Mouse (Mus musculus): ENCODE measurements at regions not wholly inside any gene's neighbourhood (a gene's known extent, or its start where the extent isn't known, plus 50 kb on each side); places are given as distances from the start of the nearest gene placed in this dataset.

- H3K9ac ChIP-seq = no peak overlapping the region
- H3K27me3 ChIP-seq (replicated peaks) = 0 out of 2 replicates have a peak, but pooled peaks cover 3% of the 10 kb centered on the region
- no peak for ATAC-seq (ENCODE audit: insufficient number of reproducible peaks, low FRiP score)
- no peak overlapping the region for H3K4me2 ChIP-seq
- 0 out of 2 replicates have a peak, but pooled peaks cover 5% of the 10 kb centered on the region for H3K4me1 ChIP-seq (replicated peaks)
- no peaks in the 10 kb centered on the region for H3K9me3 ChIP-seq (replicated peaks)
- WGBS = 57% methylated on average over 6 of the region's 6 CpGs
- H3K27ac ChIP-seq (ENCODE audit: poor library complexity, severe bottlenecking) = no peak overlapping the region
- H3K4me3 ChIP-seq = no peak overlapping the region
- no peaks in the 10 kb centered on the region for H3K36me3 ChIP-seq
Observed at GRCm38 (mm10) chr2:74039580-74039979, 128.5 kb upstream of the Atp5g3 start.

DNA sequence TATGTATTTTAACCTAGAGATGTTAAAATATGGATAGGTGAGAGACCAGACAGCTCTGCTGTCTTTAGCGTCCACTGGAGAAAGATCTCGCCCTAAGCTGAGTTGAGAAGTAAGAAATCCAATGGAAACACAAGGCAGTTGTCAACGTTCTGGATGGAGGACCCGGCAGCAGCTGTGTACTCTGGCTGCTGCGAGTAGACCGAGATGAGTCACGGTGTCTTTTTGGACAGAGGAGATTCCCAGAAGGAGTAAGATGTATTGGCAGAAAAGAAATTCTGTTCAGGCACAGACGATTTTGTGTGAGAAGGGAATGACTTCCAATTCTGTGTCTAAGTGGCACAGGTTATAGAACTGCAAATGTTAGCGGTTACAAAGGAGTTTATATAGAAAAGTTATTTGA is 124.9 kb upstream of the Atp5g3 start:
- Histone ChIP-seq H3K9ac (no peak overlapping the region), H3K4me1 (replicated peaks) (no peaks in the 10 kb centered on the region), H3K9me3 (replicated peaks) (no peaks in the 10 kb centered on the region), H3K4me2 (no peak overlapping the region), H3K27me3 (replicated peaks) (0 out of 2 replicates have a peak, but pooled peaks cover 3% of the 10 kb centered on the region), H3K27ac (ENCODE audit: poor library complexity, severe bottlenecking) (no peak overlapping the region), H3K36me3 (no peaks in the 10 kb centered on the region), H3K4me3 (no peak overlapping the region)
- ATAC-seq (ENCODE audit: insufficient number of reproducible peaks, low FRiP score) = no peak
- WGBS = 83% methylated on average over 9 of the region's 9 CpGs

DNA sequence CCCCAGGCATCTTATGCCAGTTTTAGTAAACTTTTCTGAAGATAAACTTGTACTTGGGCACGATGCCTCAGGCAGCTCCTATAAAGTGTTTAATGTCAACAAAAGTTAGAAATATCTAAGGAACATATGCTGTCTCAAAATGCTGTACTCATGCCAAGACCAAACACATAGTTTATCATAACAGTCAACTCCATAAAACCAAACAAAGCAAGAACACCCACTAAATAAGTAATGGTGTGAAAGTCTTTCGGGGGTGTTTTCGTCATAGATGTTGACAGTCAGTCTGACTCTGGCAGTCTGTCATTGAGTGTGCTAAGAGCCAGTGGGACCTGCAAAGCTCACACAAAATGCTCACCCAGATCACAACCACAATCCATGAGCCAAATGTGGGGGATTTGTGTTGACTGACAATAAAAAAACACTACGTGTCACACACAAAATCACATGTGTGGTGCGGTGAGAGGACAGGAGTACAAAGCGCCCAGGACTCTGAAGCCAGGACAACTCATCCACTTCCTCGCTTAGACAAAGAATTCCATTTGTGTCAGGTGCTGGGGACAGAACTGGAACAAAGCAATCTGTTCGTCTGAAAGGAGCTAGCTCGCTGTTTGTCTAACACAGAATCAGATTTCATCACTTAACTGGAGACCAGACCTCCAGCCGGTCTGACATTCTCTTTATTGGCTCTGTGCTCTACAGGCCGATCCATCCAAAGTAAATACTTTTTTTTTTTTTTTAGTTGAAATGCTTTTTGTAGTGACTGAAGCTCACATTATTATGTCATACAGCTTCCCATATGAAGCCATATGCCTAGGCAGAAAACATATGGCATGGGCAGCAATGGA is 121.3 kb upstream of the Atp5g3 start:
- H3K4me1 ChIP-seq (replicated peaks) = no peaks in the 10 kb centered on the region
- no peak for ATAC-seq (ENCODE audit: insufficient number of reproducible peaks, low FRiP score)
- WGBS = 73% methylated on average over 11 of the region's 11 CpGs
- no peak overlapping the region for H3K9ac ChIP-seq
- no peaks in the 10 kb centered on the region for H3K9me3 ChIP-seq (replicated peaks)
- H3K27ac ChIP-seq (ENCODE audit: poor library complexity, severe bottlenecking) = no peak overlapping the region
- H3K27me3 ChIP-seq (replicated peaks) = no peaks in the 10 kb centered on the region
- H3K36me3 ChIP-seq = no peaks in the 10 kb centered on the region
- H3K4me2 ChIP-seq = no peak overlapping the region
- H3K4me3 ChIP-seq = no peak overlapping the region

- no peaks in the 10 kb centered on the region for H3K9me3 ChIP-seq (replicated peaks)
- no peak overlapping the region for H3K4me3 ChIP-seq
- H3K9ac ChIP-seq = no peak overlapping the region
- H3K27ac ChIP-seq (ENCODE audit: poor library complexity, severe bottlenecking) = no peak overlapping the region
- H3K27me3 ChIP-seq (replicated peaks) = no peaks in the 10 kb centered on the region
- no peaks in the 10 kb centered on the region for H3K36me3 ChIP-seq
- H3K4me1 ChIP-seq (replicated peaks) = no peaks in the 10 kb centered on the region
- no peak overlapping the region for H3K4me2 ChIP-seq
- WGBS = 52% methylated on average over 9 of the region's 9 CpGs
- ATAC-seq (ENCODE audit: insufficient number of reproducible peaks, low FRiP score) = no peak
Observed at GRCm38 (mm10) chr2:74029938-74030337, 118.8 kb upstream of the Atp5g3 start.

- H3K9ac ChIP-seq = no peak overlapping the region
- no peak overlapping the region for H3K27ac ChIP-seq (ENCODE audit: poor library complexity, severe bottlenecking)
- no peaks in the 10 kb centered on the region for H3K9me3 ChIP-seq (replicated peaks)
- ATAC-seq (ENCODE audit: insufficient number of reproducible peaks, low FRiP score) = no peak
- no peaks in the 10 kb centered on the region for H3K4me1 ChIP-seq (replicated peaks)
- no peaks in the 10 kb centered on the region for H3K36me3 ChIP-seq
- no peak overlapping the region for H3K4me2 ChIP-seq
- no peak overlapping the region for H3K4me3 ChIP-seq
- 0 out of 2 replicates have a peak, but pooled peaks cover 3% of the 10 kb centered on the region for H3K27me3 ChIP-seq (replicated peaks)
- 59% methylated on average over 11 of the region's 11 CpGs for WGBS
Observed at GRCm38 (mm10) chr2:74027404-74028104, 116.4 kb upstream of the Atp5g3 start.

DNA sequence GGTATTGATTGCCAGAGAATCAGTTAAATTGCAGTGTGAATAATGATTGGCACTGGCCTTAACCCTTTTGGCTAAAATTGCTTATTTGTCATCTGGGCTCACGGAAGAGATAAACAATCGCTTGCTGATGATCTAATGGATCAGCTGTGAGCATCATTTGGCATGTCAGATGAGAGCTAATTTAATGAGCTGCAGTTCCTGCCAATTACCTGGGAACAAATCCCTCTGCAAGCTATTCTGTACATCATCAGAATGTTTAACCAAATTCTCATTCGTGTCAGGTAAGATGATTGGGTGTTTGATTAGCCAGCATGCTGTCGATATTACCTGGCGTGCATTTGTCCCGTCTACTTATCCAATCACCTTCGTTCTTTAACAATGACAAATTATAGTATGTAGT is 104.0 kb upstream of the Atp5g3 start:
- Histone ChIP-seq H3K9me3 (replicated peaks) (peaks cover 8% of the 10 kb centered on the region), H3K9ac (no peak overlapping the region), H3K4me3 (no peak overlapping the region), H3K4me1 (replicated peaks) (no peaks in the 10 kb centered on the region), H3K36me3 (no peaks in the 10 kb centered on the region), H3K27me3 (replicated peaks) (no peaks in the 10 kb centered on the region), H3K4me2 (no peak overlapping the region), H3K27ac (ENCODE audit: poor library complexity, severe bottlenecking) (no peak overlapping the region)
- 81% methylated on average over 7 of the region's 7 CpGs for WGBS
- no peak for ATAC-seq (ENCODE audit: insufficient number of reproducible peaks, low FRiP score)

GRCm38 (mm10) chr2:74014201-74014600 is 103.1 kb upstream of the Atp5g3 start:
- Histone ChIP-seq H3K4me1 (replicated peaks) (no peaks in the 10 kb centered on the region), H3K27ac (ENCODE audit: poor library complexity, severe bottlenecking) (no peak overlapping the region), H3K4me3 (no peak overlapping the region), H3K9ac (no peak overlapping the region), H3K9me3 (replicated peaks) (peaks cover 13% of the 10 kb centered on the region), H3K27me3 (replicated peaks) (no peaks in the 10 kb centered on the region), H3K4me2 (no peak overlapping the region), H3K36me3 (no peaks in the 10 kb centered on the region)
- no peak for ATAC-seq (ENCODE audit: insufficient number of reproducible peaks, low FRiP score)
- WGBS = 77% methylated on average over 3 of the region's 3 CpGs

DNA sequence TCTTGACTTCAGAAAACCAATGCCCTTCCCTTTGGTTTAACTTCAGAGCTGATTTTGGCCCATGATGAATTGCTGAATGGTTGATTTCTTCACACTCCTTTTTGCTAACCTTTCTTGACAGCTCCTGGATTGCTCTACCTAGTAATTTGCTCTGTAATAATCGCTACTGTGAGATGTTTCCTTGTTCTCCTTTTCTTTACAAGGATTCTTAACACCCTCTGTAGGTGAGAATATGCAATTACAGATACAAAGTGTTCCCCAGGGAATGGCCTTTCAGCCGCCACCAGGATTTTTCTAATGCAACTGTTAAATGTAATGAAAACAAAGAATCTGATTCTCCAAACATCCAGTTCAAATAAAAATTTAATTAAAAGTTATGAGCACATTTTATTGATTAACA is 87.4 kb upstream of the Atp5g3 start:
- no peak overlapping the region for H3K4me3 ChIP-seq
- H3K9ac ChIP-seq = no peak overlapping the region
- peaks cover 13% of the 10 kb centered on the region; the same call in 1 of the 2 replicates for H3K27me3 ChIP-seq (replicated peaks)
- WGBS = 17% methylated on average over 2 of the region's 2 CpGs
- ATAC-seq (ENCODE audit: insufficient number of reproducible peaks, low FRiP score) = no peak
- H3K4me1 ChIP-seq (replicated peaks) = no peaks in the 10 kb centered on the region
- no peaks in the 10 kb centered on the region for H3K36me3 ChIP-seq
- no peak overlapping the region for H3K27ac ChIP-seq (ENCODE audit: poor library complexity, severe bottlenecking)
- no peaks in the 10 kb centered on the region for H3K9me3 ChIP-seq (replicated peaks)
- H3K4me2 ChIP-seq = no peak overlapping the region

- peaks cover 19% of the 10 kb centered on the region; the same call in 1 of the 2 replicates for H3K27me3 ChIP-seq (replicated peaks)
- no peak overlapping the region for H3K27ac ChIP-seq (ENCODE audit: poor library complexity, severe bottlenecking)
- H3K4me2 ChIP-seq = no peak overlapping the region
- H3K9me3 ChIP-seq (replicated peaks) = no peaks in the 10 kb centered on the region
- H3K36me3 ChIP-seq = no peaks in the 10 kb centered on the region
- no peak overlapping the region for H3K4me3 ChIP-seq
- WGBS = 60% methylated on average over 5 of the region's 5 CpGs
- no peak overlapping the region for H3K9ac ChIP-seq
- H3K4me1 ChIP-seq (replicated peaks) = no peaks in the 10 kb centered on the region
- no peak for ATAC-seq (ENCODE audit: insufficient number of reproducible peaks, low FRiP score)
Observed at GRCm38 (mm10) chr2:73996986-73997385, 85.9 kb upstream of the Atp5g3 start.

- H3K36me3 ChIP-seq = no peaks in the 10 kb centered on the region
- no peak overlapping the region for H3K9ac ChIP-seq
- H3K27me3 ChIP-seq (replicated peaks) = 0 out of 2 replicates have a peak, but pooled peaks cover 10% of the 10 kb centered on the region
- H3K27ac ChIP-seq (ENCODE audit: poor library complexity, severe bottlenecking) = no peak overlapping the region
- WGBS = 80% methylated on average over 11 of the region's 11 CpGs
- H3K4me2 ChIP-seq = no peak overlapping the region
- H3K9me3 ChIP-seq (replicated peaks) = no peaks in the 10 kb centered on the region
- no peak for ATAC-seq (ENCODE audit: insufficient number of reproducible peaks, low FRiP score)
- H3K4me1 ChIP-seq (replicated peaks) = no peaks in the 10 kb centered on the region
- H3K4me3 ChIP-seq = no peak overlapping the region
Observed at GRCm38 (mm10) chr2:73991818-73992217, 80.7 kb upstream of the Atp5g3 start.

- no peak overlapping the region for H3K27ac ChIP-seq (ENCODE audit: poor library complexity, severe bottlenecking)
- H3K4me2 ChIP-seq = no peak overlapping the region
- no peaks in the 10 kb centered on the region for H3K4me1 ChIP-seq (replicated peaks)
- H3K27me3 ChIP-seq (replicated peaks) = peaks cover 5% of the 10 kb centered on the region
- no peaks in the 10 kb centered on the region for H3K36me3 ChIP-seq
- H3K9ac ChIP-seq = no peak overlapping the region
- H3K9me3 ChIP-seq (replicated peaks) = no peaks in the 10 kb centered on the region
- no peak for ATAC-seq (ENCODE audit: insufficient number of reproducible peaks, low FRiP score)
- no peak overlapping the region for H3K4me3 ChIP-seq
- 75% methylated on average over 10 of the region's 10 CpGs for WGBS
Observed at GRCm38 (mm10) chr2:73987441-73988105, 76.4 kb upstream of the Atp5g3 start.
